Mouse (Mus musculus) embryo, embryonic 10.5 days (tissue): Measurements from ENCODE around the gene Adamts2.

Experiments
- DNase-seq: peaks from one replicate; pipeline ENCODE4 v3.0.0-alpha.2; 2015; ENCODE audit warnings: low spot score

Adamts2 gene

DNA sequence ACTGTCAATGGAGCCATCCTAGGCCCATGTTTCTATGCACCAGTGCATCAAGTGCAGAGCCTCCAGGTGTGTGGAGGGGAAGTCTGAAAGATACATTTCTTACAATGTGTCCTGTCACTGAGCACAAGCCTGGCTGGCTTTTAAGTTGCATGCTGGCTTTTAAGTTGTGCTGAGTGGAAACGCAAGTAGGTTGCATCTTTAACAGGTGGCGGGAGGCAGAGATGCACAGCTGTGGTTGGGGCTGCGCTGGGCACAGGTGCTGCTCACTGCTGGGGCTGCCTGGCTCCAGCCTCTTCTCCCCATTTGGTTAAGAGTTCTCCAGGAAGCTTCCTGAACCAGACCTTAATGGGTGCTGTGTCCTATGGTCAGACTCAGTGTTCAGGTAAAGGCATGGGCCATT is 21.9 kb downstream of the Adamts2 start:
- no peak for DNase-seq

- no peak for DNase-seq
These were observed 22.4 kb downstream of the Adamts2 start for GRCm38 (mm10) chr11:50624239-50624638.

DNA sequence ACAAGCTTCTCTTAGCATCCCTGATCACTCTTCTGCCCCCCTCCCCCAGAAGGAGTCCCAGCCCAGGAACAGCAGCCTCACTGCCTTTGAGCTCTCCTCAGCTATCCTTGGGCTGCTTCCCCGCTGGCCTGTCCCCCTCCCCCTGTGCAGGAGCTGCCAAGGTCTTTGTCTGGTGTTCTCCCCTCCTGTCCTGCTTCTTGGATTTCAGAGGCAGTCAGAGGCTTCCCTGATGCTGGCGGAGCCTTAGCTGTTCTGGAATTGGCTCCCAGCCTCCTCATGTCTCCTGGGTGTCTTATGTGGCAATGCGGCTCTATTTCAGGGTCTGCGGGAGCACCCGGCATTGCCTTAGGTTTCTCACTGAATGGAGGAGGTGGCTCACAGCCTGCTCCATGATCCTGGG is 22.8 kb downstream of the Adamts2 start:
- no peak for DNase-seq

GRCm38 (mm10) chr11:50628915-50629314 is 27.0 kb downstream of the Adamts2 start:
- no peak for DNase-seq

DNA sequence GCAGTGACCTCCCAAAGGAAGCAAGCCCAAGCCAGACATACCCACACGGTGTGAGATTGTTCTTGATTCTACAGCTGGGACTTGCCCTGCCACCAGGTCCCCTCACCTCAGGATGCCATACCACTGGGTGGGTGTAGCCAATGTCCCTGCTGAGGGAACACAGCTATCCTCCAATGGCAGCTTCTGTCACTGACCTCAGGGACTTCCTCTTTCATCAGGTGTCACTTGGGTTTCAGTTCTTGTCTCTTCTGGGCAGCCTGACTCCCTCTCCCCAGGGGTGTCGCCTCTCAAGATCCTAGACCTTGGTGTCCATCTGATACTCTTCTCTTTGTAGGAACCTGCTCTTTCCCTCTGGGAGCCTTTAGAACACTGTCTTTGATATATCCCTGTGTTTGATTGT is 28.6 kb downstream of the Adamts2 start:
- DNase-seq = no peak

- DNase-seq = no peak
These were observed 30.4 kb downstream of the Adamts2 start for GRCm38 (mm10) chr11:50632270-50632669.

DNA sequence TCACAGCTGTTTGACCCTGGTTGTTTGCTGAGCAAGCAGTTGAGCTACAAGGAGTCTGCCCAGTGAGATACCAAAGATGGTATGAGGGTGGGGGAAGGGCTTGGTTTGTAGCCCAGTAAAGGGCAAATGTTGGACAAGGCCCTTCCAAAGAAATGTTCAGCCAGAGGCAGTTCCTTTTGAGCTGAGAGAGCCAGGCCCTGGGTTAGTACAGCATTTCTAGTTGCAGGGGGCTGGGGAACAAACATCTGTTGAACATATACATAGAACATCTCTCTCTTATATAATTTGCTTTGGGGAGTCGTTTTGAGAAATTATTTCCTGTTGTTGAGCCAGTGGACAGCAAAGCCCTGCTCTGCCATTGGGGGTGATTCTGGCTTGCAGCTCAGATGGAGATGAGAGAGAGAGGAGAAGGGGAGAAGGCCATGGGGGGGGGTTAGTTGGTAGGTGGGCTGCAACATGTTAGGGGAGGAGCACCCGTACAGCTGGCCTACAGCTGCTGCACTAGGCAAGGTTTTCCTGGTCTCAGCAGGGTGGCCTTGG is 33.2 kb downstream of the Adamts2 start:
- no peak for DNase-seq

- DNase-seq = no peak
These were observed 35.1 kb downstream of the Adamts2 start for GRCm38 (mm10) chr11:50637026-50637425.

- no peak for DNase-seq
These were observed 36.4 kb downstream of the Adamts2 start for GRCm38 (mm10) chr11:50638197-50638867.

GRCm38 (mm10) chr11:50638868-50639220 is 37.0 kb downstream of the Adamts2 start:
- DNase-seq = no peak

DNA sequence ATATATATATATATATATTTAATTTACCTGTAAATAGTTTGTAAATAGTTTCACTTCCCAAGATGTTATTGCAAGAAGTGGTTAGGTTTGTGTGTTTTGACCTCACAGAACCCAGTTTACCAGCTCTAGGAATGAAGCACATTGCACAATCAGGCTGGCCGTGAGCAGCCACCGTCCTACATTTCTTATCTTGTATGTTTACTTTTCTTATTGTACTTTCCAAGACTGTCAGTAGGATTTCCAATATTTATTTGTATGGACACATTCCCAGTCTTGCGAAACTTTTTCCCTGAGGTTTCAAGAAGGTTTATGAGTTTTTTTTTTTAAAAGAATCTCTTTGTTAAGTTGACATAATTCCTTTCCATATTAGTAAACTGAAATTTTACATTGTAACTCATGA is 40.7 kb downstream of the Adamts2 start:
- no peak for DNase-seq

- DNase-seq = no peak
These were observed 44.3 kb downstream of the Adamts2 start for GRCm38 (mm10) chr11:50646148-50646547.

GRCm38 (mm10) chr11:50648143-50648807 is 46.4 kb downstream of the Adamts2 start:
- no peak for DNase-seq

DNA sequence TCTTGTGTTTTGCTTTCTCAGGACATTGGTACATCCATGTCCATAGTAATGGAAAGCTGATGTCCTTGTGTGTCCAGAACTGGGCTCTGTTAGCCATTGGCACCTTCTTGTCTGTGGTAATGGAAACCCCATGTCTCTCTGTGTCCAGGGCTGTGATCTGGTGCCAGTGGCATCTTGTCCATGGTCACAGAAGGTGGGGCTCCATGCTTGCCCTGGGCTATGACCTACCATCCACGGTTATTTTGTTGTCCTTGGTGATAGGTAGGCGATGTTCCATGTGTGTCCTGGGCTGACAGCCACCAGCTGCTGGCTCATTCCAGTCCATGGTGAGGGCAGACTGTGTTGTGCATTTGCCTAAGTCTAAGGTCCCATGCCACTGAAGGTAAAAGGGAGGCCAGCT is 48.2 kb downstream of the Adamts2 start:
- DNase-seq = no peak

- no peak for DNase-seq
These were observed 52.0 kb downstream of the Adamts2 start for GRCm38 (mm10) chr11:50653746-50654431.

DNA sequence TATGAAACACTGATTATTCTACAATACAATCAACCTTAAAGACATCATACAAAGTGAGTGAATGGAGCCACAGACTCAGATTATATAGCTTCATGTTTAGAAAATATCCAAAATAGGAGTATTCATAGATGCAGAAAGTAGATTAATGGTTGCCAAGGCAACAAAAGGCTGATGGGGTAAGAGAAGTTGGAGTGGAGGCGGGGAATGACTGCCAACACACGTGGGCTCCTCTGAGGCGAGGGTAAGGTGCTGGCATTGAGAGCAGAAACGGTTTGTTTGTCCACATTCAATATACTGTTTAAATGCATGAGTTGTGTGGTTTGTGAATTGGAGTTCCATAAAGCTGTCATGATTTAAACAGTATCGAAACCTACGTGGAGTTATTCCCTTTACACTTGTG is 56.9 kb downstream of the Adamts2 start:
- no peak for DNase-seq

DNA sequence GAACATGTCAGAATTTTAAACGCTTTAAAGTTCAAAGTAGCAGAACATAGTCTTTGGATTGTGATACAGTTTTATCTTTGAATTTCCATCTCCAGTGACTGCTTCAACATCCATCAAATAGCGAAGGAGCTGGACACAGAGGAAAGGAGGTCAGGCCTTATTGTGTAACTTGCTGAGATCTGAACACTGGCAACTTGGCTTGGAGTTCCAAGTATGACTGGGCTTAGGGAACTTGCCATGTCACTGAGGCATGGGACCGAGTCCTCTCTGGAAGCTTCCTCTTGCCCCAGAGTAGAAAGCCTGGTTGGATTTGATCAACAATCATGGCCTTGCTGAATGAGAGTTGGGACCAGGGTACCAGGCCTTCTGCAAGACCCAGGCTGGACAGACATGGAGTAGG is 60.3 kb downstream of the Adamts2 start:
- DNase-seq = no peak

DNA sequence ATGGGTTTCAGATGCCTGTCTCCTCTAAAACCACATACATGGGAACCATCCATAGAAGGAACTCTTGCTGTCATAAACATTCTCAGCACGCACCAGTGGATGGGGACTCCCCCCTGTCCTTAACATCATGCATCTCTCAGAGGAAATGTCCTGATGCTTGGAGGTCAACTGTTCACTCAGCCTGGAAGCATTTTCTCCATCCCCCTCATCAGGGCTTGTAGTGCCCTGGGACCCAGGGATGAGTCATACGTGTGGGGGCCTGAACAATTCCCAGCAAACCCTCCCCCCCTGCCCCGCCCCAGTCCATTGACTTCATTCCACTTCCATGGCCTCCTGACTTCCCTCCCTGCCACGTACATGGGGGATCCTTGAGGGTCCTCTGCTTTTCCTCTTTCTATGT is 62.9 kb downstream of the Adamts2 start:
- no peak for DNase-seq

- no peak for DNase-seq
These were observed 67.9 kb downstream of the Adamts2 start for GRCm38 (mm10) chr11:50669542-50670362.

DNA sequence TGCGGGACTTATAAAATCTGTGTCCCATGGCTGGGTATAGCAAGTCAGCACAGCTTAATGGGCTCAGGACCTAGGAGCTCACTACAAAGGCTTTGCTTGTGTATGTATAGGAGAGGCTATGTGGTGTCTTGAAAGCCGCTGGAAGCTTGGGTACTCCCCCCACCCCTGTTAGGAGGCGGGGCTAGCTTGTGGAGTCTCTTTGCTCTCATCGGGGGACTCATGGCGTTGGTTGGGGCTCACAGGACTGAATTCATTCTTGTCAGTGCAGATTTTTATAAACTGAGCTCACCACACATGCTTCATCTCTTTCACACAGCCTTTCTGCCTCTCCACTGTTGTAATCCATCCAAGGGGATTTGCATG is 68.5 kb downstream of the Adamts2 start:
- DNase-seq = no peak

DNA sequence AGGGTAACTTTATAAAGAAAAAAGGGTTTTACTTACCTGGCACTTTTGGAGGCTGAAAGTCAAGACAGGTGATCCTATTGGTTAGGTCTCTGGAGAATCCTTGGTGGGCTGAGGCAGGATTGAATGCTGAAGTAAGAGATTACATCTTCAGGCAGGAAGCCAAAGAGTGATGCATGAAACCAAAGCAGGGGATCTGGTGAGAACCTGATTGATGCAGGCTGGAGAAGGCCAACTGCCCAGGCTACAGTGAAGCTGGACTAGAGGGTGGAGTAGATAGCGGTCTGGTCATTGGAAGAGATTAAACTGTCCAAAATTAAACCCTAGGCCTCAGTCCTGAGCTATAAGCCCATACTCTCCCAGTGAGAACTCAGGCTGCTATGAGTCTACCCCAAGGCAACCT is 69.0 kb downstream of the Adamts2 start:
- DNase-seq = no peak

- DNase-seq = no peak
These were observed 69.5 kb downstream of the Adamts2 start for GRCm38 (mm10) chr11:50671376-50671775.
